ENCODE assay signal across 22 mouse cellular contexts in genomic region chr3:144460183-144460788, GRCm38 (mm10).
DNase-seq lines count a peak whose midpoint lies in the region; ATAC-seq lines count a peak whose summit lies in the region.
"Had no signal": no experiment of that assay in that cellular context is flagged by ENCODE, and none has a peak within 500 bp of the region (broad histone marks: within the 10 kb centered on the region; RNA-seq: fewer than 3 reads in every experiment).

No protein-coding gene starts in this region.

- DNase-seq in kidney, adult 9 months: no peak
- no peak for DNase-seq in cerebellum, adult 8-10 months
- DNase-seq: adrenal gland, adult 8-10 months; cerebellum, adult 11-12 months; gastrocnemius, postnatal 10 days; heart, postnatal 10 days; kidney, postnatal 25 days; layer of hippocampus, adult 9-11 months; liver, postnatal 0 days; right cerebral cortex, postnatal 14 days; thymus, postnatal 25 days had no signal

- H3K4me1 ChIP-seq in forebrain, embryonic 16.5 days (replicated peaks; ENCODE audit: control insufficient read depth, insufficient read depth, low read length): peaks cover 11% of the 10 kb centered on the region
- H3K4me1 ChIP-seq in forebrain, embryonic 12.5 days: peaks cover 17% of the 10 kb centered on the region
- H3K4me1 ChIP-seq in kidney, embryonic 15.5 days: peaks cover 20% of the 10 kb centered on the region
- H3K4me1 ChIP-seq in midbrain, embryonic 15.5 days: peaks cover 22% of the 10 kb centered on the region
- H3K4me1 ChIP-seq in midbrain, embryonic 16.5 days (ENCODE audit: control insufficient read depth, insufficient read depth, low read length): peaks cover 21% of the 10 kb centered on the region

- 45% methylated on average over 5 of the region's 5 CpGs for WGBS in forebrain, embryonic 16.5 days
- WGBS in forebrain, embryonic 12.5 days: 75% methylated on average over 5 of the region's 5 CpGs
- 33% methylated on average over 5 of the region's 5 CpGs for WGBS in kidney, embryonic 15.5 days
- WGBS in midbrain, embryonic 15.5 days: 79% methylated on average over 5 of the region's 5 CpGs
- WGBS in midbrain, embryonic 16.5 days: 64% methylated on average over 5 of the region's 5 CpGs

- 0 out of 2 replicates have a peak, but pooled peaks have one; percentile 38 for ATAC-seq in forebrain, embryonic 16.5 days
- ATAC-seq in forebrain, embryonic 12.5 days (ENCODE audit: low FRiP score): no peak
- peak; percentile 48; the same call in 1 of the 2 replicates for ATAC-seq in kidney, embryonic 15.5 days (replicated peaks; ENCODE audit: low FRiP score)
- ATAC-seq in midbrain, embryonic 15.5 days (replicated peaks): no peak
- no peak for ATAC-seq in midbrain, embryonic 16.5 days
- ATAC-seq in inflammation-experienced regulatory T-cells, adult 6 months: no peak
- ATAC-seq: liver, postnatal 0 days had no signal

- no peak overlapping the region for H3K4me3 ChIP-seq in forebrain, embryonic 16.5 days (replicated peaks; ENCODE audit: low read length)
- H3K4me3 ChIP-seq in forebrain, embryonic 12.5 days (replicated peaks): no peak overlapping the region
- H3K4me3 ChIP-seq in kidney, embryonic 15.5 days (replicated peaks): no peak overlapping the region
- no peak overlapping the region for H3K4me3 ChIP-seq in midbrain, embryonic 15.5 days
- H3K4me3 ChIP-seq in midbrain, embryonic 16.5 days (ENCODE audit: low read depth, low read length): no peak overlapping the region
- H3K4me3 ChIP-seq: embryonic facial prominence, embryonic 10.5 days; hindbrain, embryonic 15.5 days; limb, embryonic 15.5 days had no signal

- H3K27ac ChIP-seq in forebrain, embryonic 16.5 days (ENCODE audit: low read length): no peak overlapping the region
- H3K27ac ChIP-seq in forebrain, embryonic 12.5 days: no peak overlapping the region
- 0 out of 2 replicates have a peak overlapping the region, but pooled peaks have one; percentile 14 for H3K27ac ChIP-seq in kidney, embryonic 15.5 days
- peak overlapping the region; percentile 55; the same call in 1 of the 2 replicates for H3K27ac ChIP-seq in midbrain, embryonic 15.5 days
- H3K27ac ChIP-seq in midbrain, embryonic 16.5 days (ENCODE audit: low read length): no peak overlapping the region
- H3K27ac ChIP-seq: embryonic facial prominence, embryonic 10.5 days; hindbrain, embryonic 15.5 days; limb, embryonic 15.5 days; macrophage had no signal

- no peak overlapping the region for H3K4me2 ChIP-seq in forebrain, embryonic 16.5 days (ENCODE audit: low read length)
- no peak overlapping the region for H3K4me2 ChIP-seq in forebrain, embryonic 12.5 days
- H3K4me2 ChIP-seq in kidney, embryonic 15.5 days: no peak overlapping the region
- no peak overlapping the region for H3K4me2 ChIP-seq in midbrain, embryonic 15.5 days
- H3K4me2 ChIP-seq in midbrain, embryonic 16.5 days (ENCODE audit: low read length): no peak overlapping the region
- H3K4me2 ChIP-seq: hindbrain, embryonic 15.5 days; limb, embryonic 15.5 days had no signal

- H3K9me3 ChIP-seq in forebrain, embryonic 16.5 days (ENCODE audit: control insufficient read depth, low read length): no peaks in the 10 kb centered on the region
- no peaks in the 10 kb centered on the region for H3K9me3 ChIP-seq in forebrain, embryonic 12.5 days
- no peaks in the 10 kb centered on the region for H3K9me3 ChIP-seq in kidney, embryonic 15.5 days (replicated peaks)
- no peaks in the 10 kb centered on the region for H3K9me3 ChIP-seq in midbrain, embryonic 15.5 days
- H3K9me3 ChIP-seq in midbrain, embryonic 16.5 days (replicated peaks; ENCODE audit: control insufficient read depth, low read length, poor library complexity, severe bottlenecking): no peaks in the 10 kb centered on the region
- H3K9me3 ChIP-seq: embryonic facial prominence, embryonic 10.5 days; hindbrain, embryonic 15.5 days; limb, embryonic 15.5 days had no signal

- no peaks in the 10 kb centered on the region for H3K27me3 ChIP-seq in forebrain, embryonic 16.5 days (replicated peaks; ENCODE audit: control insufficient read depth, insufficient read depth, low read length)
- H3K27me3 ChIP-seq in forebrain, embryonic 12.5 days: no peaks in the 10 kb centered on the region
- no peaks in the 10 kb centered on the region for H3K27me3 ChIP-seq in kidney, embryonic 15.5 days
- no peaks in the 10 kb centered on the region for H3K27me3 ChIP-seq in midbrain, embryonic 15.5 days (replicated peaks)
- H3K27me3 ChIP-seq in midbrain, embryonic 16.5 days (ENCODE audit: control insufficient read depth, insufficient read depth, low read depth, low read length): no peaks in the 10 kb centered on the region
- H3K27me3 ChIP-seq: CH12.LX; hindbrain, embryonic 15.5 days; limb, embryonic 15.5 days had no signal

- no peaks in the 10 kb centered on the region for H3K36me3 ChIP-seq in forebrain, embryonic 16.5 days (ENCODE audit: control insufficient read depth, insufficient read depth)
- H3K36me3 ChIP-seq in forebrain, embryonic 12.5 days (replicated peaks): peaks cover 30% of the 10 kb centered on the region
- peaks cover 31% of the 10 kb centered on the region for H3K36me3 ChIP-seq in kidney, embryonic 15.5 days
- no peaks in the 10 kb centered on the region for H3K36me3 ChIP-seq in midbrain, embryonic 15.5 days (replicated peaks)
- H3K36me3 ChIP-seq in midbrain, embryonic 16.5 days (ENCODE audit: control insufficient read depth, insufficient read depth, low read length): peaks cover 2% of the 10 kb centered on the region; the same call in 1 of the 2 replicates

- no peak overlapping the region for H3K9ac ChIP-seq in forebrain, embryonic 16.5 days (replicated peaks; ENCODE audit: low read depth, low read length)
- no peak overlapping the region for H3K9ac ChIP-seq in forebrain, embryonic 12.5 days
- no peak overlapping the region for H3K9ac ChIP-seq in kidney, embryonic 15.5 days
- H3K9ac ChIP-seq in midbrain, embryonic 15.5 days: no peak overlapping the region
- no peak overlapping the region for H3K9ac ChIP-seq in midbrain, embryonic 16.5 days (ENCODE audit: low read depth, low read length)
- H3K9ac ChIP-seq: hindbrain, embryonic 15.5 days; limb, embryonic 15.5 days; liver, postnatal 0 days had no signal

Comparison
In these comparisons a context has a peak if more than half of its experiments do, and no peak if none do; other contexts are left out.
1. ATAC-seq: peak in forebrain, embryonic 16.5 days (single experiment) and kidney, embryonic 15.5 days (single experiment); none in forebrain, embryonic 12.5 days (single experiment), midbrain, embryonic 15.5 days (single experiment), midbrain, embryonic 16.5 days (single experiment) and inflammation-experienced regulatory T-cells, adult 6 months (single experiment).
2. H3K27ac ChIP-seq: peak in kidney, embryonic 15.5 days (single experiment) and midbrain, embryonic 15.5 days (single experiment); none in forebrain, embryonic 16.5 days (single experiment), forebrain, embryonic 12.5 days (single experiment) and midbrain, embryonic 16.5 days (single experiment).